Mouse (Mus musculus): Measurements from ENCODE around the gene Ky.
A peak's percentile ranks its signal among the peaks of the same experiment; 100 is the strongest.

The Ky gene

DNA sequence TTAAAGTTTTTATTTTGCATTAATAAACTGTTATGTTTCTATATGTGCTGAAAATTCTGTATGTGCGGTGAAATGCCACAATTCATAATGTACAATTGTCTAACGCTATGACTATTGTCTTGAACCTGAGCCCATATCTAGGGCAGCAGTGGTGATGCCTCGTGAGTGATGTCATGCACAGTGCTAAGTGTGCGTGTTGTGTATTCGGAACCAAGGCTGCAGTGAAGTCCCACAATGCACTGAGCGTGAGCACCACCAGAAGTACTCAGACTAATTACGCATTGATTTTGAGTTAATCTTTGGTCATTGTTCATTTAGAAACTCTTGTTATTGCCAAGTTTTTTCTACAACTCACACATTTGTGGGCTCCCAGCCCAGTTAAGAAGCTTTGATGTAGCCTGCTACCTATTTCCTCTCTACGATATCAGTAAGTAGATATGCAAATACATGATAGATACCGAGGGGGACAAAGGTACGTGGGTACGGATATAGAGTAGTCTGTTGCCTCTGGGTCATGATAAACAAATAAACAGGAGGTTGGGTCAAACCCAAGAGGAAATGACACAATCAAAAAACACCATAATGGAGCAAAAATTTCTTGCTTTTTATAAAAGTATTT lies 3.4 kb upstream of the Ky start:
- DNase-seq (ENCODE audit: low spot score in 2 of 2) = no peak

DNA sequence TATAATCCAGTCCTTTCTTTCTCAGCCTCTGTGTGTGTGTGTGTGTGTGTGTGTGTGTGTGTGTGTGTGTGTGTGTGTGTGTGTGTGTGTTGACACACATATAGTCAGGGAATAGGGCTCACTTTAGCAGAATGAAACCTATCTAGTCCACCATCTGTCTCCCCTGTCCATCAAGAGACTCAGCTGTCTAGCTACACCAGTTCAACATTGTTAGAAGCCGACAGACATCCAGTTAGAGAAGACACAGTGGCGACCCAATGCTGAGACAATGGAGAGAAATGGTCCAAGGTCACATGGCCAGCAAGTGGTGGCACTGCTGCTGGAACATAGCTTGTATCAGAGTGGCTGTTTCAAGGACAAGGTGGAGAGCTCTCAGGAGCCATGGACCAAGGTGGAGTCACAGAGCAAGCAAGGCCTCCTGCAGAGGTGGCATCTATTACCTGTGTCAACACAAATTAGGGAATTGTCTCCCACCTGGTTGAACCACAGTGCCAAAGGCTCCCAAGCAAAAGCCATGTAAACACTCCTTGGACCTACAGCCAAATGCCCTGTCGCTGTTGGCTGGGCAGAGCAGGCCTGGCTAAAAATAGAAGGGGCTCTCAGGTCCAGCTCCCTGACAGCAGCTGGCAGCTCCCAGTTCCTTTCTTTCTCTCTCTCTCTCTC lies 703 bp upstream of the Ky start:
- DNase-seq (ENCODE audit: low spot score in 2 of 2) = no peak

DNA sequence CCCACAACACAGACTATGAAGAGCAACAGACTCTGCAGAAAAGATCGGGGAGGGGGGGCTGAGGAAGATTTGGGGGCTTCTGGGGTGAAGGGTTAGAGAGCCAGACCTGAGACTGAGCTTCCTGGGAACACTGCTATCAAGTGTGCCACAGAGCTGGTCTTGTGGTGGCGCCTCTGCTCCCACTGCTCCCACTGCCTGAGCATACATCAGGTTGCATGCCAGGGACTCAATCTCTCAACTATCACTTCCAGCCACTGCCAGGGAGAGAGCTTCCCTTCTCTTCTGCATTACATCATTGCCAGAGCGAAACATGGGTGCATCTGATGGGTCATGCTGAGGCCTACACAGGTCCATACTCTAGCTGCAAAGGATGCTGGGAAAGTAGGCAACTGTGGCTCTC lies 2.8 kb downstream of the Ky start:
- no peak for DNase-seq (ENCODE audit: low spot score in 2 of 2)

DNA sequence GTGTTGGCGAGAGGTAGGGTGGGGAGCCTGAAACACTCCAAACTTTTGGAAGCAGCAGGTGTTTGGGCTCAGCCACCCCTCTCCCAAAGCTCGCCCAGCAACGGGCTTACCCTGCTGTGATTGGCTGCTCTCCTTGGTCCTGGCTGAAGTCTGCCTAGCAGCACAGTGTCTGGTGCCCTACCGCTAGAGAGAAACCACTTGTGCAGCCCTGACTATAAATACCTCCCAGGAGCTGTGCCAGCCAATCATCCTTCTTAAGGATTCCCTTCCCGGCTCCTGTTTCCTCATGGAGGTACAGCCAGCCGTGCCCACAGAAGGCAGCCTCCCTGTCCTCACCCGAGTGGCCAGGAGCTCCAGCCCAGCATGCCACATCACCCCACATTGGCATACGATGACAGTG lies 5.9 kb downstream of the Ky start:
- no peak for DNase-seq (ENCODE audit: low spot score in 2 of 2)

DNA sequence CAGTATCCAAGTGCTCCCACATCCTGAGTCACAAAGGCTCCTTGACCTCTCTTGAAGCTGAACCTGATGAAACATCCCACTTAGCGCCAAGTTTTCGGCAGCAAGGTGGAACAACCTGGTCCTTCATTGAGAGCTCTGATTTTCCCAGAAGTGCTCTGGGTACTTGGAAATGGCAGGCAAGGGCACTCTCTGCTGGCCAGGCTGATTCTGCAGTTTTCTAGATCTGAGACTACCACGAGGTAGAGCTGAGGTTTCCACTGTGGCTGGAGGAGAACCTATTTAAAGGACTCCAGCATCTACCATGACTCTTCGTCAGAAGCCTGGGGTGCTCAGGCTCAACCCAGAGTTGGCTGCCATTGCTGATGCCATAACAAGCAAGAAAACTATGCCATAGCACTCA lies 8.0 kb downstream of the Ky start:
- DNase-seq (ENCODE audit: low spot score in 2 of 2) = no peak

DNA sequence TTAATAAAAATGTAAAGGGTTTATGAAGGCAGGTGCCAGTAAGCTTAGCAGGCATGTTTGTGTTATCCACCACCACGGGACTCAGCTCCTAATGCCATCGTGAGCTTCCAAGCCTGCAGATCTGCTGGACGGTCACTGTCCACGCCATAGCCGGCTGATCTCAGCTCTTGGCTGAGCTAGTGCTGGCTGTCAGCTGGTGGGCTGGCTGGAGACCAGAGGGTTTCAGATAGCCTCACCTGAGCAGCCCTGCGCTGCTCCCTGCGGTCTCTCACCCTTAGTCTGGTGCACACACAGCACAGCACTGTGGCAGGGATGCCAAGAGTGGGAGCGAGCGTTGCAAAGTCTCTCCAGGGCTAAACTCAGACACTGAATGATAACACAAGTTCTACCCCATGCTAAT lies 12.9 kb downstream of the Ky start:
- no peak for DNase-seq (ENCODE audit: low spot score in 2 of 2)

DNA sequence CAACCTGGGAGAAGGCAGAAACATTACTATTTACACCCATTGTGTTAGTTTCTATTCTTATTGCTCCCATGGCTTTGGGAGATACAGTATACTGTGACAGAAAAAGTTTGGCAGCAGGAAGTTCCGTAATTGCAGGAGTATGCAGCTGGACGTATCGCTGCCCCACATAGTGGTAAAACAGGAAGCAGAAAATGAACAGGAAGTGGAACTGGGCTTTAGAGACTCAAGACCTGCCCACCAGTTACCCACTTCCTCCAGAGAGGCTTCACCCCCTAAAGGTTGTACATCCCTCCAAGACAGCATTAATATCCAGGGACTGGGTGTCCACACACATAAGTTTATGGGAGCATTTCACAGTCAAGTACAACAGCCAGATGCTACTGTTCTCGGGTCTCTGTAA lies 15.8 kb downstream of the Ky start:
- no peak for DNase-seq (ENCODE audit: low spot score in 2 of 2)

DNA sequence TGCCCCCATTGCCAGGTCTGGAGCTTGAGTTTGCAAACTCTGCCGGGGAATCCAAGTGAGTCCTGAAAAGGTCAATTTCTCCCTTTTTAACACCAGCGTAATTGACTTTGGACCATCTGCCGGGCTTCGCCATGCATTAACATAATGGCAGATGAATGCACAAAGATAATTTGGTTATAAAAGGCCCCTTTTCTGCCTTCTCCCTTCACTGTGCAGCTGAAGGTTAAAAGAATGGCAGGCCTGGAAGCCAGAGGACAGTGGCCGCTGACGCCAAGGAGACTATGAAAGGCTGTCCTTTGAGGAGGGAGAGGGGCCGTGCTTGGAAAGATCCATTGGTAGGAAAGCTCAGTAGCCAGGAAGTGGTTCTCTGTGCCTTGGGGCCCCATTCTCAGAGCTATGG lies 22.6 kb downstream of the Ky start:
- DNase-seq (ENCODE audit: low spot score in 2 of 2) = no peak

DNA sequence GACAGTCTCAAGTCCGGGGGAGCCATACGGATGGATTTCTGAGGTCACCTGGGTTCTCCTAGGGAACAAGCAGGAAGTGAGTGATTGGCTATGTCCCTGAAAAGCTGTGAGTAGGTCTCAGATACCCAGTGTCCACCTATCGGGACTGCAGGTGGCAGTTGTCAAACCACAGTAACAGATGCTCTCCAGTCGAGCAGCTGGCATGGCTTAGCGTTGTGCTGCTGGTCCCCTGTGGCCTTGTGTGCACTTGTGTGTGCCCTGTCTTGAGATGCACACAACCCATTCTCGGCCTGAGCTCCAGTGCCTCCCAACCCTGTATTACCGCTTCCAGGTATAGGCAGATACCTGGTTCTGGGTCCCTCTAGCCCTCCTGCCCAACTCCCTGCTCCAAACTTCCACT lies 23.0 kb downstream of the Ky start:
- DNase-seq (ENCODE audit: low spot score in 2 of 2) = no peak

DNA sequence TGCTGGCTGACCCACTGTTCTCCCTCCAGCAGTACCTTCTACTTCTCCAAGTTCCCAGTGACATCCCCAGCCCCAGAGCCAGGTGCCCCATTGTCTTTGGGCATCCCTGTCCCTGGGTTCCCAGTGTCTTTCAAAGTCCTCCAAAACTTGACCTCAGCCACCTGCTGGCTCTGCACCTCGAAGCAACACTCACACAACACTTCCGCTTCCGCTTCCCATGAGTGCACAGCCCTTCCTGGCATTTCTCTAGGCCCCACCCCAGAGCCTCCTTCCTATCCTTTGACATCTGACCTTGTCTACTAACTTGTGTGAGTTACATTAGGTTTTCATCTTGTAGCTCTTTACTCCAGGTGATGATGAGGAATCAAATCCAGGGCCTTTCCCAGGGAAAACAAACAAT lies 23.5 kb downstream of the Ky start:
- no peak for DNase-seq (ENCODE audit: low spot score in 2 of 2)

DNA sequence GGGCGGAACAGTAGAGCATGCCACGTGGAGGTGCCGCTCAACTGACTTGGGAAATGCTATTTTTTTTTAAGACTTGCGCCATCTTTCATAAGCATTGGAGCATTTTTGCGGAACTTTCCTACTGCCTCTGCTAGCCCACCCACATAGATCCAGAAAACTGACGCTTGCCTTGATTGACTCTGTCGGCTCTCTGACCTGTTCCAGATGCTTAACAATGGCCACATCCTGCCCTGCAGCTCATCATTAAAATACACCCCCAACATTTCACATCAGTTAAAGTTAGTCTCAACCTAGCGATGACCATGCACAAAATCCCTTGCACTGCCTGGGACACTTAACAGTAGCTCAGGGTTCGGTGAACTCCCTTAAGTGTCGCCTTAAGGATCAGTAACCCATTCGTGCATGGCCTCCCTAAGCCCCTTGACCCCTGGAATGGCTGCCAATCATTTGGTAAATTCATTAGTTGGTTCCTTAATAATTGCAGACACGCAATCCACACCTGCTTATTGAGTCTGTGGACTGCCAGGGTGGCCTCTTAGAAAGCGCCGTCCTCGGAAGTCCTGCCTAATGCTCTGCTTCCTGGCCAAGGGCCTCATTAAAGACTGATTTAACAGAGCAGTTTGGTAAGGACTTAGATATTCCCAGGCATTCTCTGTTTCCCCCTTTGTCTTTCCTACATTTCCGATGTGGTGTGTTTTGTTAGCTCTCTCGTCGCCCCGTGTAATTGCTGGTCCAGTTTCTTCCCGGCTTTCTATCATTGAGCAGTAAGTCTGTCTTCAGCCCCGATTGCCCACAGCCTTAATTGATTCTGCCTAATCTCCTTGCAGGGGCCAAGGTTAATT lies 25.7 kb downstream of the Ky start:
- no peak for DNase-seq (ENCODE audit: low spot score in 2 of 2)

DNA sequence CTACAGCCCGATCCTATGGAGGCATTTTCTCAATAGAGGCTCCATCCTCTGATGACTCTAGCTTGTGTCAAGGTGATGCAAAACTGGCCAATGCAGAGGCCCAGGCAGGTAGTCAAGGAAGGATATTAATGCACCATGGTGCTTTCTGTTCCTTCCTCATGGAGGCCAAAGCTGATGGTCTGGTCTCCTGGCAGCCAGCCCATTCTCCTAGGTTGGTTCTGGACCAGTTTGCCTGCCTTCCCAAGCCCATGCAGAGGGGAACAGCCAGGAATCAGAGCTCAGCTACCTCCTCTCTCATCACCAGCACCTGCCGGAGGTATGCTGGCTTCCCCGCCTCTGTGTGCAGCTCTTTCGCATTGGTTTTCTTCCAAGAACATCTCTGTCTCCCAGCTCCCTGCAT lies 31.4 kb downstream of the Ky start:
- DNase-seq (ENCODE audit: low spot score in 2 of 2) = no peak

DNA sequence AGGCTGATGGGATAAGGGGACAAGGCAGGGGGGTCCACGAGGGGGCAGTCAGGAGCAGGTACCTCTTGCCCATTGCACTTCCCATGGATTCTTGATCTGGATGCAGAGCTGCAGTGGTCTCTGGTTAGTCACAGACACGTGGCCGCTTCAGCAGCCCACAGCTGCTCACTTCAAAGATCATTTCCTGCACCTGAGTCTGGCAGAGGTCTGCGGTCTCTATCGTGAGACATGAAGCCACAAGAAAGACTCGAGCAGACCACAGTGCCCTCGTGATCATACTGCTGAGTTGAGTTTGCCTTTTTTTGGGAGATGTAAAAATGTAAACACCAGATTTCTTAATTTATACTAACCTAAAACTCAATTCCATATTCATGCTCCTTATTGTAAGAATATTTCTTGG lies 34.1 kb downstream of the Ky start:
- no peak for DNase-seq (ENCODE audit: low spot score in 2 of 2)

DNA sequence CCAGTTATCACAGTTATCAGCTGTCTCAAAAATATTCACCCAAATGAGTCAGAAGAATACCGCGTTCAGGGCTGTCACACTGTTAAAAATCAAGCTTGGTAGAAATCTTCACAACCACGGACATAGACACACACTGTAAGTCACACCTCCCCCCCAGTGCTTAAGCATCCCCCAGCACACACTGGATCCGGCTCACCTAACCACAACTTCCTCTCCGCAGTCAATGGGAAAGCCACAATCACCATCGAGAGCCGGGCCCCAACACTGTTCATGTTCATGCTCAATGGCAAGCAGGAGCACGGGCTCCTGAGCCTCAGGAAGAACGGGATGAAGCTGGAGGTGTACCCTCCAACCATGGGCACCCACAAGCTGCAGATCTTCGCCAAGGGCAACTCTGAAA lies 36.1 kb downstream of the Ky start:
- no peak for DNase-seq (ENCODE audit: low spot score in 2 of 2)

DNA sequence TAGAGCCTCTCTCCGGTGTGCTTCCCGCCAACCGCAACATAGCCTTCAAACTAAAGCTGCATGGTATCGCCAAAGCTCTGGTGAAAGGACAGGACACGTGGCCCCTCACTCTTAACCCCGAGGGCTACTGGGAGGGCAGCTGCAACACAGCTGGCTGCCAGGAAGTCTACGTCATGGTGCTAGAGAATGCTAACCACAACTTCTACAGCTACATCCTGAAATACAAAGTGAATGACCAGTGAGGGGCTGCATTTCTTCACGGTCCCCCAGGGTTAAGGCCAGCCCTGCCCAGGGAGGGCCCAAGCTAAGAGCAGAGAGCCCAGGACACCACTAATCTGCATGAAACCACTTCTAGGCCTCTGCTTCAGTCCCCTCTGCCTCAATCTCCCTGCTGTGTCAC lies 37.0 kb downstream of the Ky start:
- DNase-seq (ENCODE audit: low spot score in 2 of 2) = no peak

DNA sequence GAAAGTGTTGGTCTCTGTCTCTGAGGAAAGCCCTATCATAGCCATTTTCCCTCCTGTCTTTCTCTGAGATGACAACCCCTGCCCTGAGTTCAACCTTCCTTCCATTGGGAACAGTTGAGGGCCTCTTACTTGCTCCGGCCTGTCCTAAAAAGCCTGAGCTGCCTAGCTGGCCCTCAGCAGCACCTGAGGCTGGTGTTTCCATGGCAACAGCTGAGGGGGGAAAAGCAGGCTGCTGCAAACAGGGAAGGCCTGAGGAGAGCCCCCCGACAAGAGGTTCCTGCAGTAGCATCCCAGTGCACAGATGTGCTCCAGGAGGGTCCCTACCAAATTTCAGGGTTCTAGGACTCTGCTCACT lies 38.2 kb downstream of the Ky start:
- DNase-seq (ENCODE audit: low spot score in 2 of 2) = no peak

DNA sequence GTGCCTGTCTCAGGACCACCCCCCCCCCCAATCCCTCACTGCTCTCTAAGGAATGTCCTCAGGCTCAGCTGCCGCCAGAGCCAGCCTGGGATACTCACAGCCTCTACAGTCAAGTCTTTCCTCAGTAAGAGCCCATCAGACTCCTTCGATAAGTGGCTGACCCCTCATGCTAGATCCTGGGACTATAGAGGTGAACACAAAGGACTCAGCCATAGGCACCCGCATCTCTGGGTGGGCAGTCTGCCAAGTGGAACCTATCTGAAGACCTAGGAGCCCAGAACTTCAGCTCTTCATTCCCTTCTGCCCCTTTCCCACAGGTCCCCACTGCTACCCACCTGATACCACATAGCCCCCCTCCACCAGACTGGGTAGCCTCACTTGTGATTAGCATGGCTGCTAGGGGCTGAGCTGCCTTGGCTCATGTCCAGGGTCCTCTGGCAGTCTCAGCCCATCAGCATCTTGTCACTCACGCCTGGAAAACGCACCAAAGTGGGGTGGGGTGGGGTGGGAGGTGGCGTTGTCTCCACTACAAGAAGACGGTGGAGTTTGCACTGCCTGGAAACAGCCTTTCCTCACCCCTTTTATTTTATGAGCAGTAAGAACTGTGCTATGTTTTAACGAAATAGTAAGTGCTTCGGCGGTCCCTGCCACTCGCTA lies 38.7 kb downstream of the Ky start:
- DNase-seq (ENCODE audit: low spot score in 2 of 2) = no peak

DNA sequence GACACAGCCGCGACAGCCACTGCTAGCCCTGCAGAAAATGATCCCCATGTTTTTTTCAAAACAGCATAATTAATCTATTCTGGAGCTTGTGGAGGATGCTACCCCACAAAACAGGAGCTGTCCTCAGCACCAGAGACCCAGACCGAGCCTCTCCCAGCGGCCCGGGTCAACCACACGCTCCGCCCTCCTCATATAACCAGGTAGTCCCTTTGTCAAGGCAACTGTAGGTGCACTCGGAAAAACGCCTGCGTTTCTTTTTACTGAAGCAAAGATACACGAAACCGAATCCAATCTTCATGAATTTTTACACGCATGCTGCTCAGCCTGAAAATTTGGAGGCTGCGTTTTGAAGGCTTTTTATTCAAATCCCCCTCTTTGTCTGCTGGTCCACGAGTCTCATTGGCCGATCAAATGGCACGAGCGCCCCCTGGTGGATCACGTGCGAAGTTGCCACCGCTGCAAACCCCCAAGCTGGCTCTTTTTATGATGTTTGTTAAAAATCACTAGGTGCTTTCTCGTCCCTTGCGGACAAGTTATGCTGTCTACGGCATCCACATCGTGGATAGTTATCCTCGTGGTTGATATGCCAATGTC lies 39.3 kb downstream of the Ky start:
- peak; percentile 37 to 91 for DNase-seq (ENCODE audit: low spot score in 2 of 2)

DNA sequence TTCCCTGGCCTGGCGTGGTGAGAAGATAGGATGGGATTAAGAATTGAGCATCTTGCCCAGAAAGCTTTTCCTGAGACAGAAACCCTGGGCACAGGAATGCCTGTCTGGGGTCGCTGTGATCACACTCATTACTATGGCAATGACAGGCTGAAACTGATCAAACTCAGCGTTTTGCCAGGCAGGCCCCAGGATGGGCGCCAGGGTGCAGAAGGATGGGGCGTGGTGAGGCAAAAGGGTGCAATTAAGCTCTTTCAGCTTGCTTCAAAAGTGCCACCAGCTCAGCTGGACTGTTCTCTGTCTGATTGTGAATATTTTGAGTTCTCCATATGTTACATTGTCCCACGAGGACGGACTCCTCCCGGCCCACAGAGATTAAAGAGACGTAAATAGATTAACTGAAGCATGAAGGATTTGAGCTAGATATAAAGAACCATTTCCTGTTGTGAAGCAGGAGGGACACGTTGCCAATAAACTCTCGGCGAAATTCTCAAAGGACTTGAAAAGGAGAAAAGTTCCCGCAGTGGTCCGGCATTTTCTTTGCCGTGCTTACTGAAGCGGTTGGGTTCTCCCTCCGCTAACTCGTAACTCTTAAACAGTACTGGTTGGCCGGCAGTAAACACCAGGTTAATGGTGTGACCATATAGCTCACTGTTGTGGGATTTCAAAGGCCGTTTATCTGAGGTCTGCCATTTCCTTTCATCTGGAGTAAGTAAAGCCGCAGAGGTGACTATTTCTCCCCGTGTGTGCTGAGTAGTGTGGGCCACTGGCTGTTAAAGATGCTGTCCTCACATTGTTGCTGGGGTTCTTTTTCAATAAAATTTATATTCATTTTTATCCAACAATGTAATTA lies 40.1 kb downstream of the Ky start:
- DNase-seq (ENCODE audit: low spot score in 2 of 2) = no peak

DNA sequence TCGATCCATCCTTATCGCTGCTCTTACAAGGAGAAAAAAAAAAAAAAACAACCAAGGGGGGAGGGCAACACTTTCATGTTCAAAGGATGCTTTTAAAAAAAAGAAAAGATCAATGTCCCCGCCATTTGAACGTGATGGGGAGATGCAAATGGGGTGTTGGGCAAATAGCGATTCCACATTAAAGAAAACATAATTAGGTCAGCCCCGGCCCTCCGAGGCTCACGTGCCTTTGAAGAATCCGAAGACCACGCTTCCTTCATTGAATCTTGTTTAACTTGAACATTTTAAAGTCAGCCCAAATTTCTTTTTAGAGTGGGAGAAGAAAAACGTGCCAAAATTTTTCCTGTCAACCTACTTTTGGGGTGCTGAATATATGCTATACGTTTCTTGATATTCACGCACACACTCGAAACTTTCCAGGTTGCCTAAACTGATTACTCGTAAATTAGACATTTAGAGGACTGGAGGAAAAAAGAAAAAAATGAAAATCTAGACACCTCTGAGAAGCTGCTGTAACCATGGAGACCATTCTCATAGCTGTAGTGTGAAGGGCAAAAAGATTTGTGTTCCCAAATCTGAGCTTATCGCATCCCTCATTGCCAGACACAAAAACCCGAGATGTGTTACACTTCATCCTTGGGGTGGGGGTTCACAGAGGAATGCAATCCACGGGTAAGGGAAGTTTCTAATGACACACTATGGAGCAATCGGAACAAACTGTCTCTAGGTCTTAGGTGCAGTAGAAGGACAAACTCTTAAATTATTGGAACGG lies 40.9 kb downstream of the Ky start:
- no peak for DNase-seq (ENCODE audit: low spot score in 2 of 2)

DNA sequence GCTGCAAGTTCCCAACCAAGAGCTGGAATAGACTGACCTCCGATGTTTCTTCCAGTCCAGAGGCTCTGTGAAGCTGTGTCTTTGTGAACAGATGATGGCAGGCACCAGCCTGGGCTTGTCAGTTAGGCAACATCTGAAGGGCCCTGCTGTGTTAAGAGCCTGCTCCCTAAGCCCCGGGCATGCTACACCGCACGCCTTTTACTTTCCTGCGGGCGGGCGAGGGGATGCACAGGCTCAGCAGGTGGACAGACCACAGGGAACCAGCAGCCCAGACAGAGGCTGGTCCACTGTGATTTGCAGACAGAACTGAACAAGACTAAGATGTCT lies 41.4 kb downstream of the Ky start:
- DNase-seq (ENCODE audit: low spot score in 2 of 2) = no peak
